ENCODE assay signal across 8 mouse cellular contexts in genomic region chr7:36698589-36698946, GRCm38 (mm10). TPM values are rescaled to one million over a fixed set of nuclear protein-coding genes. Genes with fewer than 3 reads are reported as not detected.
A peak's percentile ranks its signal among the peaks of the same experiment; 100 is the strongest.
DNase-seq lines count a peak whose midpoint lies in the region; ATAC-seq and TF ChIP-seq lines count a peak whose summit lies in the region.

No protein-coding gene starts in this region.

- WGBS in heart, postnatal 0 days = under 1% methylated on average over 16 of the region's 16 CpGs
- WGBS in midbrain, embryonic 11.5 days = 0% methylated on average over 16 of the region's 16 CpGs

- peaks cover 41% of the 10 kb centered on the region for H3K27me3 ChIP-seq in heart, postnatal 0 days (ENCODE audit: control insufficient read depth, insufficient read depth, low read length)
- peaks cover 34% of the 10 kb centered on the region for H3K27me3 ChIP-seq in midbrain, embryonic 11.5 days (ENCODE audit: control insufficient read depth, insufficient read depth, low read length)

- H3K9ac ChIP-seq in heart, postnatal 0 days (replicated peaks; ENCODE audit: low read depth, low read length) = peak overlapping the region; percentile 54
- peak overlapping the region; percentile 68 for H3K9ac ChIP-seq in midbrain, embryonic 11.5 days (ENCODE audit: low read length)

- ATAC-seq in heart, postnatal 0 days (ENCODE audit: insufficient read depth, low read depth) = no peak
- no peak for ATAC-seq in midbrain, embryonic 11.5 days (ENCODE audit: low FRiP score)
- no peak for ATAC-seq in inflammation-experienced regulatory T-cells, adult 6 months

- no peak for TF ChIP-seq EP300 in heart, postnatal 0 days (IDR thresholded peaks at IDR 0.05; ENCODE audit: low read depth)

- DNase-seq in kidney, adult 18-20 months = peak; percentile 6
- no peak for DNase-seq in kidney, adult 11 months
- DNase-seq in brain, embryonic 14.5 days (ENCODE audit: low read depth) = peak; percentile 36
- DNase-seq in heart, postnatal 0 days (ENCODE audit: low spot score) = no peak
- DNase-seq in midbrain, embryonic 11.5 days (ENCODE audit: low spot score, missing footprints) = peak; percentile 97
- DNase-seq in ovary, postnatal 10 days (ENCODE audit: low spot score) = no peak
- no peak for DNase-seq in urinary bladder, postnatal 14 days (ENCODE audit: low spot score)

- TF ChIP-seq POLR2A in brain, embryonic 14.5 days (IDR thresholded peaks at IDR 0.05; ENCODE audit: borderline replicate concordance, extremely low read depth, insufficient read depth, insufficient read length, poor library complexity, severe bottlenecking) = no peak

- peak overlapping the region; percentile 74 for H3K4me3 ChIP-seq in heart, postnatal 0 days (ENCODE audit: low read depth, low read length)
- H3K4me3 ChIP-seq in midbrain, embryonic 11.5 days (ENCODE audit: low read depth, low read length) = peak overlapping the region; percentile 76

- H3K4me2 ChIP-seq in heart, postnatal 0 days (ENCODE audit: low read depth, low read length) = peak overlapping the region; percentile 100
- H3K4me2 ChIP-seq in midbrain, embryonic 11.5 days = peak overlapping the region; percentile 88

- peaks cover 7% of the 10 kb centered on the region; the same call in 1 of the 2 replicates for H3K4me1 ChIP-seq in heart, postnatal 0 days (ENCODE audit: control insufficient read depth, insufficient read depth)
- H3K4me1 ChIP-seq in midbrain, embryonic 11.5 days (ENCODE audit: control insufficient read depth, insufficient read depth, low read length) = peaks cover 12% of the 10 kb centered on the region

- H3K9me3 ChIP-seq in heart, postnatal 0 days (replicated peaks; ENCODE audit: control insufficient read depth, low read length) = no peaks in the 10 kb centered on the region
- H3K9me3 ChIP-seq in midbrain, embryonic 11.5 days (ENCODE audit: control insufficient read depth, low read length) = no peaks in the 10 kb centered on the region

- H3K27ac ChIP-seq in heart, postnatal 0 days (ENCODE audit: low read depth) = no peak overlapping the region
- no peak overlapping the region for H3K27ac ChIP-seq in midbrain, embryonic 11.5 days (ENCODE audit: low read depth, low read length)

- no peaks in the 10 kb centered on the region for H3K36me3 ChIP-seq in heart, postnatal 0 days (replicated peaks; ENCODE audit: control insufficient read depth, insufficient read depth, low read length)
- no peaks in the 10 kb centered on the region for H3K36me3 ChIP-seq in midbrain, embryonic 11.5 days (ENCODE audit: control insufficient read depth, insufficient read depth, low read length)

- TF ChIP-seq CTCF in brain, embryonic 14.5 days (IDR thresholded peaks at IDR 0.05; ENCODE audit: borderline replicate concordance, extremely low read depth, insufficient read depth, insufficient read length) = no peak
- no peak for TF ChIP-seq CTCF in heart, postnatal 0 days (IDR thresholded peaks at IDR 0.05; ENCODE audit: low read depth)

RNA-seq across cellular contexts. Expression of gene Tshz3, which starts 0.7 kb away (rescaled TPM):
- polyA plus RNA-seq in brain, embryonic 14.5 days (2012; rRNA removed) = 22.7 and 34.9 TPM in 2 replicates
- total RNA-seq in heart, postnatal 0 days (2014; rRNA removed; ENCODE audit: low replicate concordance) = 0.62 and 1.3 TPM in 2 replicates
- polyA plus RNA-seq in heart, postnatal 0 days (2015; fragmentation: Nextera tagmentation; extraction: Ambion mirVana) = 1.3 TPM in 2 replicates
- polyA plus RNA-seq in midbrain, embryonic 11.5 days (2014; fragmentation: Nextera tagmentation; extraction: Ambion mirVana) = 3.2 and 4.1 TPM in 2 replicates
- under 1 TPM in 1 of 3 experiments, not detected in 2; 0.14 TPM for polyA plus RNA-seq in inflammation-experienced regulatory T-cells, adult 6 months (2017; shearing (Covaris generic))

Comparison
In these comparisons a context has a peak if more than half of its experiments do, and no peak if none do; other contexts are left out.
1. DNase-seq: peak in kidney, adult 18-20 months (single experiment), brain, embryonic 14.5 days (single experiment) and midbrain, embryonic 11.5 days (single experiment); none in kidney, adult 11 months (single experiment), heart, postnatal 0 days (single experiment), ovary, postnatal 10 days (single experiment) and urinary bladder, postnatal 14 days (single experiment).